Mouse (Mus musculus): ENCODE results near the gene Lrrk1.

Lrrk1 gene

DNA sequence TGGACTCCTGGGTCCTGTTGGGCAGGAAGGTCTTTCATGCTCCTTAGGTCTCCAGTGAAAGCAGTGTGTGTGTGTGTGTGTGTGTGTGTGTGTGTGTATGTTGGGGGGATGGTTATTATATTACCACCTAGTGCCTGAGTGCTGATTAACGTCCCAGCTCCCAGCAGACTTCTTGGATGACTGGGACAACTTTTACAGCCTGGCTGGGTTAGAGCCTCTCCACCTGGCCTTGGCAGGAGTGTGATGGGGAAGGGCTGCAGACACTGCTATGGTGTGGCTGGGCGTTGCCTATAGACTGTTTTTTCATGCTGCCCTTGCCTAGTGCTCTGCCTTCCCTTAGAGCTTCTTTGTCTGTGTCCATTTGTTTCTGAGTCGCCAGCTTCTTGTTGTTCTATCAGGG is 48.1 kb downstream of the Lrrk1 start:
- DNase-seq (ENCODE audit: low read depth, low spot score), result no peak

- DNase-seq (ENCODE audit: low read depth, low spot score), result no peak
These were observed 48.5 kb downstream of the Lrrk1 start for GRCm38 (mm10) chr7:66339625-66340024.

DNA sequence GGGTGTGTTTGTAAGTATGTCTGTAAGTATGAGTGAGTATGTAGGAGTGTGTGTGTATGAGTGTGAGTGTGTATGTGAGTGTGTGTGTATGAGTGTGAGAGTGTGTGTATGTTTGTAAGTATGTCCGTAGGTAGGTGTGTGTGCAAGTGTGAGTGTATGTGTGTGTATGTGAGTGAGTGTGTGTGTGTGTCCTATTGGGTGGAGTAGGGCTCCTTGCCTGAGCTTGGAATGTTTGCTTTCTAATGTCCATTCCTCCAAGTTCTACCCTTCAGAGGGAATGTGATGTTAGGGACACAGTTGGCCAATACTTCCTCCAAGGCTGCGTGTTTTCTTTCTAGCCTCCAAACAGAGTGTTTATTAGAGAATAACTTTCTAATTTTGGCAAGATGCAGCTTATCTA is 51.2 kb downstream of the Lrrk1 start:
- no peak for DNase-seq (ENCODE audit: low read depth, low spot score)

- no peak for DNase-seq (ENCODE audit: low read depth, low spot score)
These were observed 54.1 kb downstream of the Lrrk1 start for GRCm38 (mm10) chr7:66333906-66334500.

DNA sequence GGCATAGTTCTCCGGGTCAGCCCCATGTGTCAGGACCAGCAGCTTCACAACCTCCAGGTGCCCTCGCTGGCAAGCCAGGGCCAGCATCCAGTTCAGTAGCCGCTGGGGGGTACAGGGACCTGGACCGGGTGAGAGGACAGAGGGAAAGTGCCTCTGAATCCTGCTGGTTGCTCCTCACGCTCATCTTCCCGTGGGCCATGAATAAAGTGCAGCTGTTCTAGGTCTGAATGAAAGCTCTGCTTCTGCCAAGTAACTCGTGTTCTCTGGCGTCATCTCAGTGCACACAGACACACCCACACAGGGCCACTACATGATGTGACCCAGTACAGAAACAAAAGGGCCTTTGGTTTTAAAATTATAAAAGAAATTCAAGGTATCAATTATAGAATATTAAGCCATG is 55.8 kb downstream of the Lrrk1 start:
- no peak for DNase-seq (ENCODE audit: low read depth, low spot score)

DNA sequence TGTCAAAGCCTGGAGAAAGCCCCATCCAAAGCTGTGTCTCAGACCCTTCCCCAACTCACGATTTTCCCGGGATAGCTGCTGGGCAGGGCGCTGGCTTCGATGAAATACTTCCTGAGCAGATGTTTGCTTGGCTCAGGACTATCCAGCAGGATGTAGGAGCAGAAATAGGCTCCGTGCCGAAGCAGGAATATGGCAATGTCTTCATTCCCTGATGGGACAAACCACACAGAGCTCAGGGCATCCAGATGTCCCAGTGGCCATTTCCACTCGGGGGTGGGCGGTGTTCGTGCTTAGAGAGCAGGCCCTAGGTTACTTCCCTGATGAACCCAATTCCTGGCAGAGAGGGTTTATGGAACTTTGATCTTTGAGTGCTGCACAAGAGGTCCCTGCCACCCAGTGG is 57.5 kb downstream of the Lrrk1 start:
- DNase-seq (ENCODE audit: low read depth, low spot score), result no peak

DNA sequence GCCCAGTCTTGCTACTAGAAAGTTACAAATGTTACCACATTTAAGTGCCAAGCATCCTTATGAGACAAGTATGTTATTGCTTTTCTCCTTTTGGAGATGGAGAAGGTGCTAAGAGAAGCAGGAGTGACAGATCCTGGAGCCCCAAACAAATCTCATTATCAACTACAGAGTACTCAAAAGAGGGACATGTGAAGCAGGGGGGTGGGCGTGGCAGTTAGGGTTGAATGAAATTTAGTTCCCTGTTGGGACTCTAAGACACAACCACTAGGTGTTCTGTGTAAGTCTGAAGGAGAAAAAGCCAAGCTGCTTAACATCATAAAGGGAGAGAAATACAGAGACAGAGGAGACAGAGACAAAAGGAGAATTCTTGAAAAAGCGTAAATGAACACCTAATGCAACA is 60.6 kb downstream of the Lrrk1 start:
- DNase-seq (ENCODE audit: low read depth, low spot score), result no peak

DNA sequence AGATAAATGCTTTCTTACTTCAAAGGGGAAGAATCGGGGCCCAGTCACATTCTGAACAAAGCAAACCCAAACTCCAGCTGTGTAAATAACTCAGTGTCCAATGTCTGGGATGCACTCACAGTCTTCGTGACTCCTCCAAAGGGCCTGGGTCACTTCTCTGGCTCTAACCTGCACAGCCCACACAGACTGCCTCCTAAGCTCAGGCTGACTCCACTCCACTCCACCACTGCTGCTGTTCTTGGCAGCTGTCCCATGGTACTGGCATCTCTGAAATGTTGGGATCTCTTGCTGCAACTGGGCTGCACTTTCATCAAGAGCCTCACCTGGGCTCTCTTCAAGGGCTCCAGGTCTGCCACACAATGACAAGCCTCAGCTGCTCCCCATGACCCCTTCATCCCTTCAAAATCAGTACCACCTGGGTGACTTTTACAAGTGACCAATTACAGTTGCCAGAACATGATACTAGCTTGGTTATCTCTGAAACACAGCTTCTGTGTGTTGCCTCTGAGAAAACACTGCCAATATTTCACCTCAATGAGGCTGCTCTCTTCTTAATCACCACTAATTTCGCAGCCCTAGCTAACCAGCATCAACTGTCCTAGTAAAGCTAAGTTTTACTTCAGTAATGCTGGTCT is 62.6 kb downstream of the Lrrk1 start:
- no peak for DNase-seq (ENCODE audit: low read depth, low spot score)

GRCm38 (mm10) chr7:66323252-66324015 is 64.7 kb downstream of the Lrrk1 start:
- DNase-seq (ENCODE audit: low read depth, low spot score), result no peak

DNA sequence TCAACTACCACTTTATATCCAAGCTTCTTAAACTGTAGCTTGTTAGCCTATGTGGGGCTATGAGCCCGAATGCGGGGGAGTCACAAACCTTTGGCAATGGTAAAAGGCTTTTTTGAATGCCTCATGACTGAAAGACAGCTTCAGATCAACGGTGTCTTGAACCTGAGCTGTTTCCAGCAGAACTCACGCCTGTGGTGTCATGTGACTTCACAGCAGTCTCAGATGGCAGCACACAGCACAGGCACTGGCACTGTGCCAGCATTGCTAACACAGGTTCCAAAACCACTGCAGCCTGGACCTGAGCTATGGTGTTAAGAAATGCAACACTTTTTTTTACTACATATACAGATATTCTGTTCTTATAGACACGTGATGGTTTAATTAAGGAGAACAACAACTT is 67.2 kb downstream of the Lrrk1 start:
- DNase-seq (ENCODE audit: low read depth, low spot score), result no peak

DNA sequence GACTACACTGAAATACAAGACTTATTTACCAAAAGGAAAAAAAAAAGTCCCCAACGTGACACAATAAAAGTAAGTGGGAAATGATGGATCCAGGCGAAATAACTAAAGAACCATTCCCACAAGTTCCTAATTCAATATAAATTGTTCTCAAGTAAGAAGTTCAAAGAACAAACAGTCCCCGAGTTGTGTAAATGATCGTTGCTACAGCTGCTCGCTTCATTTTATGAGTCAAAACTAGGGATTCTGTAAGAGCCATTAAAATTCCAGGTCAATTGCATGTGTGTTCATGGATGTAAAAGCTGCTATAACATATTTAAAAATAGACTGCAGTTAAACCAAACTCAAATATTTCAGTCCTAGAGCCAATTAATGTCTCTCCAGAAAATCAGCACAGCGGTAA is 70.0 kb downstream of the Lrrk1 start:
- no peak for DNase-seq (ENCODE audit: low read depth, low spot score)

GRCm38 (mm10) chr7:66310670-66311656 is 77.2 kb downstream of the Lrrk1 start:
- DNase-seq (ENCODE audit: low read depth, low spot score), result no peak

- no peak for DNase-seq (ENCODE audit: low read depth, low spot score)
These were observed 78.0 kb downstream of the Lrrk1 start for GRCm38 (mm10) chr7:66309950-66310669.

- no peak for DNase-seq (ENCODE audit: low read depth, low spot score)
These were observed 78.8 kb downstream of the Lrrk1 start for GRCm38 (mm10) chr7:66309240-66309949.

DNA sequence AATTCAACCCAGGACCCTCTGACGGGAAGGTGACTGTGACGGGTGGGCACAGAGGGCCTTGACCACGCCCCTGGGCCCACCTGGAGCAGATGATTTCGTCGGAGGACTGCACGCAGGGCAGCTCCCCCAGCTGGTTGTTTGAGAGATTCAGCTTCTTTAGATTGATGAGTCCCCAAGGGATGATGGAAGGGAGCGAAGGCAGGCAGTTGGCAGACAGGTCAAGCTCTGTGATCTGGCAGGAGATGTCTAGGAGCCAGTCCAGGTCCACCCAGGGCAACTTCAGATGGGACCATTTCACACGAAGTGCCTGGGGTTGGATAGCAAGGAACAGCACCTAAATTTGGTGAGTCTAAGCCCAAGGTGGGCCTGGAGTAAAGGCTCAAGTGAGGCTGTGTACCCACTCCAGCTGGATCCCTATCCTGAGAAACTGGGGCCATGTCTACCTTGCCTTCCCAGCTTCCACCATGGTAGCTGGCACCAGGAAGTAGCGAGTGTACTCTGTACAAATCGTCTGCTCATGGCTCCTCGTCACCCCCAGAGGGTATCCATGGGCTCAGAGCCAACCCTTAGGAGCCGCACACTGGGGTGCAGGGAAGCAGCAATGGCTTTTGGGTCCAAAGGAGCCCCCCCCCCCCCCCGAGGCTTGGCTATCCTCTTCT is 79.4 kb downstream of the Lrrk1 start:
- DNase-seq (ENCODE audit: low read depth, low spot score), result no peak

GRCm38 (mm10) chr7:66307791-66308190 is 80.4 kb downstream of the Lrrk1 start:
- no peak for DNase-seq (ENCODE audit: low read depth, low spot score)

GRCm38 (mm10) chr7:66305714-66306198 is 82.4 kb downstream of the Lrrk1 start:
- no peak for DNase-seq (ENCODE audit: low read depth, low spot score)

DNA sequence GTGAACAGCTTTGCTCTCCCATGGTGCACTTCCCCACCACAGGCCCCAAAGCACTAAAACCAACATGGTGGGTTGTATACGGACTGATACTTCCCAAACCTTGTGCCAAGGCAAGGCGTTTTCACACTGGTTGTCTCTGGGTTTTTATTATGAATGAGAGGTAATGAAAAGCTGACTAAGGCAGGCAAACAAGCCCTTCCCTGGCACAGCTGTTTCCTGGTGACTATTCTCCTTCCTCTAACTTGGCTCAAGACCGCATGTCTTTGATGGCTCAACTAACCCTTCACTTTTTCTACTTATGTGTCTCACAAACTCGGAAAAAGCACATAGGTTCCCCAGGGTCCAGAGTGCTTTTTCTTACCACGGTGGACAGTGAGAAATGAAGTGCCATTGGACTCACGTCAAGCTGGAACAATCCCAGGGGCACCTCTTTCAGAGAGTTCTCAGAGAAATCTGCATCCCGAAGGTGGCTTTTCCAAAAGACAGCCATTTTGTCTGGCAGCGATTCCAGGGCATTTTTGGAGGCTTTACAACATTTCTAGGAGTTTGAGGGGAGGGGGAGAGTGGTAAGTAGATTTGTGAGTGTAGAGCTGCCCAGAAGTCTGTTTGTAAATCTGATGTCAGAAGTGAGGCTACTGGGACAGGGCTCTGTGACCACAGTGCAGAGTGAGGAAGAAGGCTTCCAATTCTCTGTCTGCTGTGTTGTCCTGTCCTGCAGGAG is 83.0 kb downstream of the Lrrk1 start:
- DNase-seq (ENCODE audit: low read depth, low spot score), result no peak

Data from brain, embryonic 18.5 days (tissue).